8 mouse cellular contexts compared by ENCODE assay signal in the genomic region with DNA sequence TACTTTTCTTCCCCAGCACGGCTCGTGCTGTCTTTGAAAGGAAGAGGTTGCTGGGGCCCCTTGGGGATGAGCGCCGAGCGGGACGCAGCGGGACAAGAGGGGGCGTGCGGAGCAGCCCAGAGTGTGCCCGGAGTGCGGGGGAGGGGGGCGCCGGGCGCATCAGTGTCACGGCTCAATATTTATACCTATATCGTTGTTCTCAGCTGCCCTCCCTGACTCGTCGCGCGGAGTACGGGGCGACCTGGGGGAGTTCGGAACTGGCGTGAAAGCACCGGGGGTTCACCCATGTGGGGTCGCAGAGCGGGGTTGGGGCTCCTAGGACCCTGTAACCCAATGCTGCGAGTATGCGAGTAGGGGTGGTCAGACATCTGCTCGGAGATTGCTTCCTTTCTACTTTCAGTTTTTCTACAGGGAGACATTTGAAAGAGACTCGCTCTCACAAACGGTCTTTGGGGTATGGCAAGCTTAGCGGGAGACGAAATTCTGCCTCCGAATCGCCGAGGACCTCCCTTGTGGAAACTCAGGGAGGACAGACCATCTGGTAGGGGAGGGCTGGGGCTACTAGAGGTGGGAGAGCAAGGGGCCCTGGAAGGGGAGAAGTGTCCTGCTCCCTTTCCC. TPM values are rescaled to one million over a fixed set of nuclear protein-coding genes. Genes with fewer than 3 reads are reported as not detected.
DNase-seq lines count a peak whose midpoint lies in the region; ATAC-seq and TF ChIP-seq lines count a peak whose summit lies in the region.

A gene (minus strand): TSS at position 198 of the 618 bp plus-strand sequence.

- H3K4me2 ChIP-seq in hindbrain, embryonic 11.5 days (replicated peaks; ENCODE audit: low read depth, low read length) = peak within 1 kb of the TSS; percentile 94
- H3K4me2 ChIP-seq in liver, embryonic 14.5 days (ENCODE audit: low read depth) = peak within 1 kb of the TSS; percentile 62
- peak within 1 kb of the TSS; percentile 97 for H3K4me2 ChIP-seq in stomach, embryonic 14.5 days (replicated peaks; ENCODE audit: low read depth, low read length)

- peaks cover 17% of the 10 kb centered on the region for H3K27me3 ChIP-seq in hindbrain, embryonic 11.5 days (ENCODE audit: control insufficient read depth, insufficient read depth, low read length)
- H3K27me3 ChIP-seq in liver, embryonic 14.5 days (ENCODE audit: control insufficient read depth, insufficient read depth, low read length) = peaks cover 48% of the 10 kb centered on the region
- H3K27me3 ChIP-seq in stomach, embryonic 14.5 days (ENCODE audit: control insufficient read depth, insufficient read depth, low read length) = 0 out of 2 replicates have a peak, but pooled peaks cover 6% of the 10 kb centered on the region

- H3K9me3 ChIP-seq in hindbrain, embryonic 11.5 days (ENCODE audit: control insufficient read depth, low read length) = no peaks in the 10 kb centered on the region
- H3K9me3 ChIP-seq in liver, embryonic 14.5 days (ENCODE audit: control insufficient read depth, low read length) = no peaks in the 10 kb centered on the region
- no peaks in the 10 kb centered on the region for H3K9me3 ChIP-seq in stomach, embryonic 14.5 days (ENCODE audit: control insufficient read depth, low read depth, low read length)

- WGBS in hindbrain, embryonic 11.5 days = under 1% methylated on average over 35 of the region's 37 CpGs
- under 1% methylated on average over 37 of the region's 37 CpGs for whole genome bisulfite sequencing in liver, embryonic 14.5 days (ENCODE audit: insufficient replicate concordance)
- under 1% methylated on average over 37 of the region's 37 CpGs for WGBS in stomach, embryonic 14.5 days

- no peaks in the 10 kb centered on the region for H3K36me3 ChIP-seq in hindbrain, embryonic 11.5 days (ENCODE audit: control insufficient read depth, insufficient read depth, low read length)
- no peaks in the 10 kb centered on the region for H3K36me3 ChIP-seq in liver, embryonic 14.5 days (replicated peaks; ENCODE audit: control insufficient read depth, insufficient read depth, low read depth)
- H3K36me3 ChIP-seq in stomach, embryonic 14.5 days (ENCODE audit: control insufficient read depth, insufficient read depth, low read length) = no peaks in the 10 kb centered on the region

- H3K9ac ChIP-seq in hindbrain, embryonic 11.5 days (ENCODE audit: low read depth, low read length) = peak within 1 kb of the TSS; percentile 77
- H3K9ac ChIP-seq in liver, embryonic 14.5 days (replicated peaks) = peak within 1 kb of the TSS; percentile 28; the same call in 1 of the 2 replicates
- H3K9ac ChIP-seq in stomach, embryonic 14.5 days (replicated peaks; ENCODE audit: low read depth, low read length) = peak within 1 kb of the TSS; percentile 51

- TF ChIP-seq CTCF in left cerebral cortex, adult 2 months (IDR thresholded peaks at IDR 0.05) = no peak
- no peak for TF ChIP-seq CTCF in liver, embryonic 14.5 days (IDR thresholded peaks at IDR 0.05; ENCODE audit: low read depth)

- peak; percentile 60 for ATAC-seq in hindbrain, embryonic 11.5 days (ENCODE audit: low FRiP score)
- no peak for ATAC-seq in liver, embryonic 14.5 days (ENCODE audit: insufficient read depth)
- peak; percentile 42; the same call in 1 of the 2 replicates for ATAC-seq in stomach, embryonic 14.5 days (ENCODE audit: insufficient number of reproducible peaks, insufficient read depth, low FRiP score, low read depth)

- no peak for TF ChIP-seq EP300 in liver, embryonic 14.5 days (IDR thresholded peaks at IDR 0.05; ENCODE audit: low read depth)

- peak in 1 of 2 experiments; percentile 23 for DNase-seq in left cerebral cortex, adult 2 months (ENCODE audit: extremely low spot score in 1 of 2, low spot score in 2 of 2)
- no peak for DNase-seq in left cerebral cortex, adult 18-20 months (ENCODE audit: low spot score in 2 of 2)
- peak; percentile 60 for DNase-seq in ES-CJ7 (ENCODE audit: low read depth, low spot score)
- DNase-seq in embryo, embryonic 10.5 days (ENCODE audit: low spot score) = peak; percentile 63
- peak; percentile 74 for DNase-seq in hindbrain, embryonic 11.5 days (ENCODE audit: low spot score)
- DNase-seq in liver, embryonic 14.5 days (ENCODE audit: low read depth in 3 of 3, low spot score in 3 of 3) = no peak
- no peak for DNase-seq in cerebellum, adult 11 months

- H3K4me3 ChIP-seq in left cerebral cortex, adult 2 months = peak within 1 kb of the TSS; percentile 51
- H3K4me3 ChIP-seq in hindbrain, embryonic 11.5 days (ENCODE audit: low read depth, low read length) = peak within 1 kb of the TSS; percentile 65
- peak within 1 kb of the TSS; percentile 56 to 68 for H3K4me3 ChIP-seq in liver, embryonic 14.5 days (ENCODE audit: insufficient read depth in 1 of 2, low read depth in 2 of 2, low read length in 2 of 2)
- peak within 1 kb of the TSS; percentile 61 for H3K4me3 ChIP-seq in stomach, embryonic 14.5 days (ENCODE audit: low read depth, low read length)

- peaks cover 7% of the 10 kb centered on the region for H3K4me1 ChIP-seq in hindbrain, embryonic 11.5 days (replicated peaks; ENCODE audit: control insufficient read depth, insufficient read depth, low read length)
- no peaks in the 10 kb centered on the region for H3K4me1 ChIP-seq in liver, embryonic 14.5 days (replicated peaks; ENCODE audit: control insufficient read depth in 2 of 2, insufficient read depth in 2 of 2, low read length in 1 of 2)
- peaks cover 8% of the 10 kb centered on the region; the same call in 1 of the 2 replicates for H3K4me1 ChIP-seq in stomach, embryonic 14.5 days (ENCODE audit: control insufficient read depth, insufficient read depth, low read length)

- 0 out of 2 replicates have a peak within 1 kb of the TSS, but pooled peaks have one; percentile 44 for H3K27ac ChIP-seq in left cerebral cortex, adult 2 months
- H3K27ac ChIP-seq in hindbrain, embryonic 11.5 days (ENCODE audit: low read depth, low read length) = 0 out of 2 replicates have a peak within 1 kb of the TSS, but pooled peaks have one; percentile 36
- H3K27ac ChIP-seq in liver, embryonic 14.5 days = no peak within 1 kb of the TSS
- peak within 1 kb of the TSS; percentile 78; the same call in 1 of the 2 replicates for H3K27ac ChIP-seq in stomach, embryonic 14.5 days (ENCODE audit: low read length)

- intact Hi-C loops in left cerebral cortex, adult 2 months (cut with DNase I) = loop anchor here (10.0 kb wide), 2 partner anchors 114 to 426 kb away; no protein-coding TSS in a partner anchor

RNA-seq across cellular contexts. Expression of the gene that starts here (rescaled TPM):
- under 1 TPM; 0.35 to 0.77 TPM for total RNA-seq in left cerebral cortex, adult 2 months (2021)
- total RNA-seq in left cerebral cortex, adult 18-20 months (2021) = under 1 TPM; 0.35 to 0.77 TPM
- polyA plus RNA-seq in hindbrain, embryonic 11.5 days (2014; fragmentation: Nextera tagmentation; extraction: Ambion mirVana) = 15.1 and 16.6 TPM in 2 replicates
- 2.2 and 6.8 TPM in 2 replicates for polyA plus RNA-seq in liver, embryonic 14.5 days (2012; rRNA removed)
- 1.6 and 2.7 TPM in 2 replicates for polyA plus RNA-seq in liver, embryonic 14.5 days (2014; fragmentation: Nextera tagmentation; extraction: Ambion mirVana)
- polyA plus RNA-seq in stomach, embryonic 14.5 days (2014; fragmentation: Nextera tagmentation; extraction: Ambion mirVana) = 31.4 and 36.3 TPM in 2 replicates

Comparison
In these comparisons a context has a peak if more than half of its experiments do, and no peak if none do; other contexts are left out.
1. DNase-seq: peak in ES-CJ7 (single experiment), embryo, embryonic 10.5 days (single experiment) and hindbrain, embryonic 11.5 days (single experiment); none in left cerebral cortex, adult 18-20 months (0 of 2), liver, embryonic 14.5 days (0 of 3) and cerebellum, adult 11 months (single experiment).
2. Peak in every context shown above with its lines, with median percentiles within 50 percentile points of each other: H3K4me3 ChIP-seq, H3K4me2 ChIP-seq and H3K9ac ChIP-seq.